Mouse (Mus musculus): Measurements from ENCODE around the gene Snrpg.
"Not testable (repeated sequence)": the region's sequence is repeated elsewhere in the genome, so short reads cannot be mapped to it uniquely, and the experiment has no call there.

Snrpg gene

GRCm38 (mm10) chr6:86366853-86367249 lies 4.3 kb upstream of the Snrpg start:
- DNase-seq (ENCODE audit: low read depth, low spot score) = no peak

DNA sequence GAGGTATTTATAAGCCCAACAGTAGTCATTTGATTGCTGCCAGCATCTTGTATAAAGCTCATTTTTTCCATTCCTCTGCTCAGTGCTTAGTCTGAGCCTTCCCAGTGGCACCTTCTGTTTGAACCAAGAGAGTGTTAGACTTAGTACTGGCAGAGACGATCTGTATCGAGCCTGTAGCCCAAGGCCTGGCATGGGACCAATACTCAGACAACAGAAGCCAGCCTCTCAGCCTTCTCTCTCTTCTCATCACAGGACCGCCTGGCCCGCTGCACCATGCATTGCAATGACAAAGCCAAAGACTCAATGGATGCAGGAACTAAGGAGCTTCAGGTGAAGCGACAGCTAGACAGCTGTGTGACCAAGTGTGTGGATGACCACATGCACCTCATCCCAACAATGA lies 2.6 kb upstream of the Snrpg start:
- DNase-seq (ENCODE audit: low read depth, low spot score) = no peak

- peak; percentile 49 for DNase-seq (ENCODE audit: low read depth, low spot score)
These were observed 901 bp upstream of the Snrpg start for GRCm38 (mm10) chr6:86370093-86370713.

DNA sequence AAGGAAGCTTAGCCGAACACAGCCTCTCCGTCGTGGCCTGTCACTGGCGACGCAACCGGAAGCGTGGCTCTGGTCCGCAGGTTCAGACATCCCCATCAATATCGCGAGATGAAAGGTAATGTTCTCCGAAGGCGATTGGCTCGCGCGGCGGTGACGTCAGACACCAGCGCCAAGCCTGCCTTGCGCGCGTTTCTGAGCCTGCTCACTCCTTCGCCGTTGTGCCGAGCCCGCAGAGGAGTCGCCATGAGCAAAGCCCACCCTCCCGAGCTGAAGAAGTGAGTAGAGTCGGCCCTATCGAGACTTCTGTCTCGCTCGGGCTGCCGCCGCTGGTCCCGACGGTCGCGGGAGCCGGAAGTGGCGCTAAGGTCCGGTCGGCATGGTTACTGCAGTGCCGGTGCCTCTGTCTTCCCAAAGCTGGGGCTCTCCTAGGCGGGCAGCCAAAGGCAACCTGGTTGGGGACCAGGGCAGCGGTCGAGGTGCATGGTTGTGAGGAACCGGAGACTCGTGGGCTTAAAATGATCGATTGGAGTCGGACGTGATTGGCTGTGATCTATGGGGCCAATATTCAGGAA lies 322 bp downstream of the Snrpg start:
- DNase-seq (ENCODE audit: low read depth, low spot score) = peak; percentile 89

DNA sequence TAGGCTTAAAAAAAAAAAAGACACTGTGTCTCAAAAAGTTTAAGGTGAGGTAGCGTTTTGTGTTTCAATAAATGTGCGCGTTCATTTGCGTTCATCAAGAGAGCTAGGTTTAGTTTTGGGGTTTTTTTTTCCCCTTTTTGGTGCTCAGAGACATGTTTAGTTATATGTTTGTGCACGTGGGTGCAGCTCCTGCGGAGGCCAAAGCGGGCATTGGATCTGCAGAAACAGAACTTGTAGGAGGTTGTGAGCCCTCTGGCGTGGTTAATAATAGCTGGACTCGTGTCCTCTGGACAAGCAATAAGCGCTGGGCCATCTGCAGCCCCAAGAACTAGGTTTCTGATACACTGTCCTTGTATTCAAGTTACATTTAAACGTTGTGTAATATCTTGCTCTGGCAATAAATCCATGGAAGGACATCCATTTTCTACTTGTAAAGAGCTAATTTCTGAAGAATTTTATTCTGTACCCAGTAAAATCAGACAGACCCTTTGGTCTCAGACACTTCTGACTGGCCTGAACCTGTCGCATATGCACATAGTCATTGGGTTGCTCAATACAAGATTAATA lies 929 bp downstream of the Snrpg start:
- DNase-seq (ENCODE audit: low read depth, low spot score) = no peak

GRCm38 (mm10) chr6:86373556-86373955 lies 2.5 kb downstream of the Snrpg start:
- no peak for DNase-seq (ENCODE audit: low read depth, low spot score)

- DNase-seq (ENCODE audit: low read depth, low spot score) = no peak
These were observed 7.2 kb downstream of the Snrpg start for GRCm38 (mm10) chr6:86378341-86378740.

DNA sequence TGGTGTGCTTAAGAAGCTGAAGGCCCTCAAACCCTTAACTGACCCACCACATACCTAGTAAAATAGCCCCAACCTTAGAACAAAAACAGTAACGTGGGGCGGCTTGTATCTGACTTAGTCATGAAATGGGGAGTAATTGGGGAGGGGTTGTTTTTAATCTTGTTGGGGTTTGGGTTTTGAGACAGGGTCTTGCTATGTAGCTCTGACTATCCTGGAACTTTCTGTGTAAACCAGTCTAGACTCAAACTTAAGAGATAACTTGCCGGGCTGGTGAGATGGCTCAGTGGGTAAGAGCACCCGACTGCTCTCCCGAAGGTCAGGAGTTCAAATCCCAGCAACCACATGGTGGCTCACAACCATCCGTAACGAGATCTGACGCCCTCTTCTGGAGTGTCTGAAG lies 9.0 kb downstream of the Snrpg start:
- not testable (repeated sequence) for DNase-seq (ENCODE audit: low read depth, low spot score)

GRCm38 (mm10) chr6:86382551-86382950 lies 11.4 kb downstream of the Snrpg start:
- no peak for DNase-seq (ENCODE audit: low read depth, low spot score)

DNA sequence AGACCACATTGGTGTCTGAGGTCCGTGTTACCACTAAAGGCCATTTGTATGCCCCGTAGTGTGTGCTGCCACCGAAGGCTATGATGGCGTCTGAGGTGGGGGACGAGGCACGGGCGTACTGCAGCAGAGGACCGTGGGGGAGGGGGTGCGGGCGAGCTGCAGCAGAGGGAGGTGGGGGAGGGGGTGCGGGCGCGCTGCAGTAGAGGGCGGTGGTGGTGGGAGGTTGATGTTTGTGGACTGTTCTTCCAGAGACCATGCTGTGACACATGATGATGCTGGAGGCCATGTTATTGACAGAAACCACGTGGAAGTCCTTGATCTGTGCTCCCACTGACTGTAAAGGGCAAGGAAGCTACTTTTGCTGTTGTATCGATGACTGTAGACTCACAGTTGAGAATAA lies 12.3 kb downstream of the Snrpg start:
- DNase-seq (ENCODE audit: low read depth, low spot score) = no peak

DNA sequence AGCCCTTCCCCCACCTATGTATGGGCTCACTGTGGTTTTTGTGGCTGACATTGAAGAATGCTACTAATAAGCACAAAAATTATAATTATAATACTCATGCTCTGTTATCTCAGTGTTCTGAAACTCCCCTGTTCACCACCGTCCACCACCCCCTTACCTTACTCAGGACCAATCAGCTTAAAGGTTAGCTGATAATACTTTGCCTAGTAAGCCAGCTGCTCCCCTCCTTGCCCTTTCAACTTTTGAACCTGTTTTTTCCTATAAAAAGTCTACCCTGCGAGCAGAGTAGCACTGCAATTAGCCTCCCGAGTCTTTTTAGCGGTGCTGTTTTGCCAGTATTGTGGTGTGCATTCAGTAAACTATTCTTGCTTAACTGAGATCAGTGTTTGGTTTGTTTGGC lies 13.6 kb downstream of the Snrpg start:
- no peak for DNase-seq (ENCODE audit: low read depth, low spot score)

- DNase-seq (ENCODE audit: low read depth, low spot score) = no peak
These were observed 14.4 kb downstream of the Snrpg start for GRCm38 (mm10) chr6:86385362-86386104.

GRCm38 (mm10) chr6:86387313-86387712 lies 16.2 kb downstream of the Snrpg start:
- DNase-seq (ENCODE audit: low read depth, low spot score) = no peak

DNA sequence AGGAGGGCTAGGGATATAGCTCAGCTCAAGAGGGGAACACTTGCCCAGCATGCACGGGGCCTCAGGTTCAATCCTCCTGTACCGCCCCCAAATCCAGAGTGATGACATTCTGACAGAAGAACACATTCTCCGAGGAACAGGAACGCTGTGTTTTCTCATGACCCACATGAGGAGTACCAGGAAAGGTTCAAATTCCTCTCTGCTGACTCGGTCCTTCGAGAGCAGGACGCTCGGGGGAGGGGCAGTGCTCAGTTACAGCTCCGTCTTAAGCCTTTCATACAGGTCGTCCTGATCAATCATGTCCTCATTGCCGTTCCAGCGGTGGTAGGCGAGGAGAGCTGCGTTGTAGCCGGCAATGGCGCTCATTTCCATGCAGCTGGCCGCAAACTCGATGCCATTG lies 17.4 kb downstream of the Snrpg start:
- no peak for DNase-seq (ENCODE audit: low read depth, low spot score)

- no peak for DNase-seq (ENCODE audit: low read depth, low spot score)
These were observed 20.2 kb downstream of the Snrpg start for GRCm38 (mm10) chr6:86391326-86391725.

DNA sequence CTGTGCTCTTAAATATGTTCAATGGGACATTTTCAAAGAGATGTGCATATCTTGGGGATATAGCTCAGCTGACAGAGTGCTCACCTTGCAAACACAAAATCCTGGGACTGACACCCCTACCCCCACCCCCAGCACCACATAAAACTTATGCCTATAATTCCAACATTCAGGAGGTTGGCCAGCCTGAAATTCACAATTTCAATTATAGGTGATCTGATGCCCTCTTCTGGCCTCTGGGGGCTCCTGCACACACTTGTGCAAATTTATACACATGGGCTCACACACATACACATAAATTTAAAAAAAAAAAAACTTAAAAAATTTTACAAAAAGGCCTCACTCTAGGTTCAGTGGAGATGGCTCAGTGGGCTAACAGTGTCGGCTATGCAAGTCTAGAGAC lies 22.1 kb downstream of the Snrpg start:
- DNase-seq (ENCODE audit: low read depth, low spot score) = no peak

GRCm38 (mm10) chr6:86394078-86394720 lies 23.1 kb downstream of the Snrpg start:
- no peak for DNase-seq (ENCODE audit: low read depth, low spot score)

DNA sequence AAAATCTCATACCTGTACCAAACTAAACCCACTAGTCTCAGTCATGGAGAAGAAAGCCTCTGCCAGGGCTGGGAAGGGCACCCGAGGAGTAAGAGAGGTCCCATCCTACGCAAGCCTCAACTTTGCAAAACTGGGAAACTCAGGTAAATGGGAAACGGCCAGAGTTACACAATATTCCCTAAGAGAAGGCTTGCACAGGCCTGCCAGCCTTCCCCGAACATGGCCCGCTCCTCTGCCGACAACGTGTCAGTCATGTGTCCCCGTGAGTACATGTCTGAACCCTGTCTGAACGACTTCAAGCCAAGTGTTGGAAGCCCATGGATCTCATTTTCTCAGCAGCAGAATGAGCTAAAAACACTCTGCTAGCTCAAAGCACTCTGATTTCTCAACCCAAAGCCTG lies 23.9 kb downstream of the Snrpg start:
- no peak for DNase-seq (ENCODE audit: low read depth, low spot score)

DNA sequence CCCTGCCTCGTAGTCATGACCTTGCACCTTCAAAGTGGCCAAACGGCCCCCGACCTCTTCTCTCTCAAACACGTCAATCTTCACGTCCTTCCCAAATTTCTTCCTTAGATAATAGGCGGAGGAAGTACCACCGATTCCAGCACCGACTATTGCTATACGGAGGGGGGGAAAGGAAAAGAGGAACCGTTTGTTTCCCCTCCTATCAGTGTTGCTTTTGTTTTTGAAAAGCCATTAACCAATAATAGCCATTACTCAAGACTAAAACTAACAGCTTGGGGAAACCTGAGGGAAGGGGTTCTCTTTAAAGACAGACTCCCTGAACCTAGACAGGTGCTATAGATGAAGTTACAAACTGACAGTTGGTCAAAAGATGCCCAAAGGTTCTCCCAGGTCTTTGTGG lies 24.9 kb downstream of the Snrpg start:
- no peak for DNase-seq (ENCODE audit: low read depth, low spot score)

DNA sequence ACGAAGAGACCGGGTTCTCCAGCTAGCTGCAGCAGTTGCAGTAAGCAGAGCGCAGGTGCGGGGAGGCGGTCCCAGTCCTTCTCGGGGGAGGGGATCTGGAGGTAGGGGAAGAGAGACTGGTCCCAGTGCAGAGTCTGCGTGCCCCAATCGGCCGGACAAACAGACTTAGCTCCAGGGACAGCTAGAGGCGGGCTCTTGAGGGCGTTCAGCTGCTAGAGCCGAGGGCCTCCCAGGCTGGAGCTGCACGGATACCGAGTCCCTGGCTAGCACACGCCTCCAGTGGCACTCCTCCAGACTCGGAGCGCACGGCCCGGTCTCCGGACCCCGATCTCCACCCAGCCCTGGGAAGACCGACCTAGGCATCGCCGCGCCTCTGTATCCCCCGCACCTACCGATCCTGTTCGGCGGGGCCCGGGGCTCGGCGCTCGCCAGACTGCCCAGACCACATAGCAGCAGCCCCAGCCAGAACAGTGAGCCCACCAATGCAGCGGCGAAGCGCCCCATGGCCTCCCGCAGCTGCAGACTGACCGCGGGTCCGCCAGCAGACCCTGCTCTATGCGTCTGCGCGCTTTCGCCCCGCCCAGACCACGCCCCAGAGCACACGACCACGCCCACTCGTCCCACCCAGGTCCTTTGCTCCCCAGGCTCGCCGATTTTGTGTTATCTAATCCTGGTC lies 25.6 kb downstream of the Snrpg start, which contains the start of gene Pcyox1:
Pcyox1 (minus strand) TSS at position 574 of the 676 bp plus-strand sequence.
- peak; percentile 66 for DNase-seq (ENCODE audit: low read depth, low spot score)

DNA sequence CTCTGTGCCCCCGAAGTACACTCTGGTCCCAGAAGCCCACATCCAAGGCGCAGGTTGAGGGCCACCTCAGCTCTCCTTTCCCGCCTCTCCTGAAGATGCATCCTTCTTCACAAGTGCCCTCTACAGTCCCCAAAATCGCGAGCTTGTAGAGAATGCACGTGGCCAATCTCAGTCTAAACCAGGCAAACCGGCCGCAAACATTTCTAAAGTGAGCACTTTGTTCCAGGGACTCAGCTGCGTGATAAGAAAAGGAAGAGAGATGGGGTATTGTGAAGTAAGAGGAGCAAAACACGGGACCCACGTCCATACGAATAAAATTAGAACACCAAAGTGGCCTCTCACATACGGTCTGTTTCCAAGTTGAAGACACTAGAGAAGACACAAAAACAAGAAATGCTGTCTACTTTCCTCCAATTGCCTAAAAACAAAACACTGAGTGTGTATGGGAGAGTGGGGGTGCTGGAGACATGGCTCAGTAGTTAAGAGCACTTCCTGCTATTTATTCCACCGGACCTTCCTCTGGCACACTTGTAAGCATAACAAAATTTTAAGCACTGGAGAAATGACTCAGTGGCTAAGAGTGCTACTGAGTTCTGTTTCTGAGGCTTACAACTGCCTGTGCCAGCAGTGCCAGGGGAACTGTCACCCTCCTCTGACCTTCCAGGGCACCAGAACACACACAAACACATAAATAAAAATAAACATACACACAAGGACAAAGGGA lies 26.3 kb downstream of the Snrpg start:
- no peak for DNase-seq (ENCODE audit: low read depth, low spot score)

Data from c-Kit-negative CD71-positive TER-119-positive erythroid progenitor cells, embryonic 14.5 days (primary cell).